Mouse (Mus musculus) ovary, adult 2 months (tissue): ENCODE measurements around the gene Olfr1002. TPM values are rescaled to one million over a fixed set of nuclear protein-coding genes. Genes with fewer than 3 reads are reported as not detected.

Source experiments
- polyA plus RNA-seq: library from polyadenylated mRNA; depleted of rRNA; stranded (reverse); fragments of >200 nt; gene quantifications from 2 replicates; pipeline ENCODE4 v1.2.3, GENCODE M21; 2012; rRNA removed

The Olfr1002 gene
- polyA plus RNA-seq = not detected in 2 replicates

GRCm38 (mm10) chr2:85650604-85651003, at the start of gene Olfr1002:
Olfr1002 (minus strand) TSS chr2:85650704.

GRCm38 (mm10) chr2:85689131-85689530, 38.6 kb upstream of the Olfr1002 start, which contains the start of gene Olfr1008:
Olfr1008 (plus strand) TSS chr2:85689431.

GRCm38 (mm10) chr2:85678667-85679066, 28.2 kb upstream of the Olfr1002 start, which contains the start of gene Olfr1006:
Olfr1006 (minus strand) TSS chr2:85678767.

GRCm38 (mm10) chr2:85664355-85664754, 13.9 kb upstream of the Olfr1002 start, which contains the start of gene Olfr154:
Olfr154 (minus strand) TSS chr2:85664455.

GRCm38 (mm10) chr2:85611803-85612202, 38.7 kb downstream of the Olfr1002 start, which contains the start of gene Olfr1000:
Olfr1000 (minus strand) TSS chr2:85611903.

Other genes with a start within 250 kb of the Olfr1002 start
- not detected in 2 replicates for gene Olfr992, start 241.2 kb downstream of the Olfr1002 start, polyA plus RNA-seq
- not detected in 2 replicates for gene Olfr993, start 235.8 kb downstream of the Olfr1002 start, polyA plus RNA-seq
- gene Olfr994, start 214.3 kb downstream of the Olfr1002 start, polyA plus RNA-seq = not detected in 2 replicates
- not detected in 2 replicates for gene Olfr995, start 207.1 kb downstream of the Olfr1002 start, polyA plus RNA-seq
- gene 4833423E24Rik, start 131.7 kb downstream of the Olfr1002 start, polyA plus RNA-seq = 6.7 and 7.1 TPM in 2 replicates
- not detected in 2 replicates for gene Olfr996, start 71.5 kb downstream of the Olfr1002 start, polyA plus RNA-seq
- not detected in 2 replicates for gene Olfr998, start 61.8 kb downstream of the Olfr1002 start, polyA plus RNA-seq
- not detected in 2 replicates for gene Olfr1000, start 38.8 kb downstream of the Olfr1002 start, polyA plus RNA-seq
- not detected in 2 replicates for gene Olfr154, start 13.8 kb upstream of the Olfr1002 start, polyA plus RNA-seq
- not detected in 2 replicates for gene Olfr1006, start 28.1 kb upstream of the Olfr1002 start, polyA plus RNA-seq
- gene Olfr1008, start 38.7 kb upstream of the Olfr1002 start, polyA plus RNA-seq = not detected in 2 replicates
- not detected in 2 replicates for gene Olfr1009, start 64.7 kb upstream of the Olfr1002 start, polyA plus RNA-seq
- gene Olfr1012, start 112.1 kb upstream of the Olfr1002 start, polyA plus RNA-seq = not detected in 2 replicates
- not detected in 2 replicates for gene Olfr1013, start 116.4 kb upstream of the Olfr1002 start, polyA plus RNA-seq
- gene Olfr1014, start 122.0 kb upstream of the Olfr1002 start, polyA plus RNA-seq = not detected in 2 replicates
- not detected in 2 replicates for gene Olfr1015, start 131.3 kb upstream of the Olfr1002 start, polyA plus RNA-seq
- not detected in 2 replicates for gene Olfr1016, start 151.8 kb upstream of the Olfr1002 start, polyA plus RNA-seq
- gene Olfr1018, start 167.8 kb upstream of the Olfr1002 start, polyA plus RNA-seq = not detected in 2 replicates
- gene Olfr1019, start 194.8 kb upstream of the Olfr1002 start, polyA plus RNA-seq = not detected in 2 replicates
- not detected in 2 replicates for gene Olfr1020, start 196.3 kb upstream of the Olfr1002 start, polyA plus RNA-seq
- not detected in 2 replicates for gene Olfr1022, start 217.9 kb upstream of the Olfr1002 start, polyA plus RNA-seq
- not detected in 2 replicates for gene Olfr1023, start 234.9 kb upstream of the Olfr1002 start, polyA plus RNA-seq